Mouse (Mus musculus): Measurements from ENCODE around the gene Ppm1f.
A peak's percentile ranks its signal among the peaks of the same experiment; 100 is the strongest.
"Not testable (repeated sequence)": the region's sequence is repeated elsewhere in the genome, so short reads cannot be mapped to it uniquely, and the experiment has no call there.

Ppm1f gene

GRCm38 (mm10) chr16:16896382-16897055 is at the start of gene Ppm1f:
TSS of gene Ppm1f (plus strand) at chr16:16896469.
- DNase-seq (ENCODE audit: low spot score in 2 of 2) = peak; percentile 97

GRCm38 (mm10) chr16:16849196-16849595 is 47.1 kb upstream of the Ppm1f start:
- DNase-seq (ENCODE audit: low spot score in 2 of 2) = no peak

- DNase-seq (ENCODE audit: low spot score in 2 of 2) = no peak
Observed at GRCm38 (mm10) chr16:16852411-16852810, 43.9 kb upstream of the Ppm1f start.

- DNase-seq (ENCODE audit: low spot score in 2 of 2) = peak; percentile 28 to 53
Observed at GRCm38 (mm10) chr16:16854836-16855235, 41.4 kb upstream of the Ppm1f start.

GRCm38 (mm10) chr16:16855541-16855940 is 40.7 kb upstream of the Ppm1f start:
- DNase-seq (ENCODE audit: low spot score in 2 of 2) = peak in 1 of 2 experiments; percentile 15

- DNase-seq (ENCODE audit: low spot score in 2 of 2) = not testable (repeated sequence)
Observed at GRCm38 (mm10) chr16:16856054-16856453, 40.2 kb upstream of the Ppm1f start.

GRCm38 (mm10) chr16:16856731-16857476 is 39.4 kb upstream of the Ppm1f start:
- DNase-seq (ENCODE audit: low spot score in 2 of 2) = no peak

- DNase-seq (ENCODE audit: low spot score in 2 of 2) = no peak
Observed at GRCm38 (mm10) chr16:16862288-16862687, 34.0 kb upstream of the Ppm1f start.

- DNase-seq (ENCODE audit: low spot score in 2 of 2) = no peak
Observed at GRCm38 (mm10) chr16:16863978-16864377, 32.3 kb upstream of the Ppm1f start, which contains the start of gene Igll1. TSS of gene Igll1 (minus strand) at chr16:16863985.

- DNase-seq (ENCODE audit: low spot score in 2 of 2) = no peak
Observed at GRCm38 (mm10) chr16:16865217-16865616, 31.1 kb upstream of the Ppm1f start.

GRCm38 (mm10) chr16:16865696-16866561 is 30.3 kb upstream of the Ppm1f start:
- DNase-seq (ENCODE audit: low spot score in 2 of 2) = no peak

GRCm38 (mm10) chr16:16870241-16870616 is 26.0 kb upstream of the Ppm1f start:
- DNase-seq (ENCODE audit: low spot score in 2 of 2) = no peak

GRCm38 (mm10) chr16:16870617-16871331 is 25.5 kb upstream of the Ppm1f start, which contains the start of the genes Top3b and Vpreb1:
TSS of gene Top3b (plus strand) at chr16:16870736.
TSS of gene Vpreb1 (minus strand) at chr16:16870843.
- DNase-seq (ENCODE audit: low spot score in 2 of 2) = peak; percentile 90 to 94

GRCm38 (mm10) chr16:16879025-16879424 is 17.2 kb upstream of the Ppm1f start:
- no peak for DNase-seq (ENCODE audit: low spot score in 2 of 2)

GRCm38 (mm10) chr16:16888341-16888740 is 7.9 kb upstream of the Ppm1f start:
- DNase-seq (ENCODE audit: low spot score in 2 of 2) = no peak

- no peak for DNase-seq (ENCODE audit: low spot score in 2 of 2)
Observed at GRCm38 (mm10) chr16:16892366-16892765, 3.9 kb upstream of the Ppm1f start.

- no peak for DNase-seq (ENCODE audit: low spot score in 2 of 2)
Observed at GRCm38 (mm10) chr16:16896015-16896381, 271 bp upstream of the Ppm1f start.

- DNase-seq (ENCODE audit: low spot score in 2 of 2) = no peak
Observed at GRCm38 (mm10) chr16:16897056-16897584, 851 bp downstream of the Ppm1f start.

GRCm38 (mm10) chr16:16902329-16902728 is 6.1 kb downstream of the Ppm1f start:
- DNase-seq (ENCODE audit: low spot score in 2 of 2) = no peak

- no peak for DNase-seq (ENCODE audit: low spot score in 2 of 2)
Observed at GRCm38 (mm10) chr16:16903188-16903587, 6.9 kb downstream of the Ppm1f start.

GRCm38 (mm10) chr16:16907799-16908198 is 11.5 kb downstream of the Ppm1f start:
- no peak for DNase-seq (ENCODE audit: low spot score in 2 of 2)
